Mouse (Mus musculus) ES-Bruce4 (cell line): ENCODE data around the gene Map3k11.

Experiments used
- CTCF ChIP-seq: IDR thresholded peaks from one replicate; pipeline ENCODE4 v1.8.1; 2011; ENCODE audit warnings: low read depth, low read length
- EP300 ChIP-seq: IDR thresholded peaks from 2 replicates; pipeline ENCODE4 v1.6.1; 2011; ENCODE audit warnings: low read depth, low read length; ENCODE audit not compliant: insufficient read depth
- POLR2A ChIP-seq: IDR thresholded peaks from one replicate; pipeline ENCODE4 v1.8.1; 2011; ENCODE audit warnings: low read length; ENCODE audit not compliant: insufficient read depth

- TF ChIP-seq EP300 = no peak
- no peak for TF ChIP-seq CTCF
- no peak for TF ChIP-seq POLR2A
Measured at GRCm38 (mm10) chr19:5728631-5729443, 40.3 kb downstream of the Map3k11 start.
